Mouse (Mus musculus): ENCODE results near the gene Grb14. TPM values are rescaled to one million over a fixed set of nuclear protein-coding genes. Genes with fewer than 3 reads are reported as not detected.

Grb14 gene
- polyA plus RNA-seq, 1 experiment from 2014 or later, result 26.4 TPM

GRCm38 (mm10) chr2:64878275-64878674, 146.5 kb downstream of the Grb14 start:
- DNase-seq (no peak), ATAC-seq (ENCODE audit: low FRiP score, low TSS enrichment) (no peak)
- Histone ChIP-seq H3K9me3 (ENCODE audit: control insufficient read depth, low read length) (no peaks in the 10 kb centered on the region), H3K36me3 (ENCODE audit: control insufficient read depth, insufficient read depth, low read length) (no peaks in the 10 kb centered on the region), H3K27me3 (ENCODE audit: control insufficient read depth, insufficient read depth, low read length) (no peaks in the 10 kb centered on the region), H3K4me1 (ENCODE audit: control insufficient read depth, insufficient read depth, low read length) (no peaks in the 10 kb centered on the region), H3K4me2 (ENCODE audit: low read length) (no peak overlapping the region), H3K4me3 (replicated peaks; ENCODE audit: low read depth, low read length) (no peak overlapping the region), H3K27ac (replicated peaks; ENCODE audit: low read depth, low read length) (no peak overlapping the region), H3K9ac (replicated peaks; ENCODE audit: low read length) (no peak overlapping the region)
- WGBS, result 41% methylated on average over 2 of the region's 2 CpGs

Other genes starting within 250 kb of the Grb14 start
- gene Cobll1, start 214.4 kb upstream of the Grb14 start, polyA plus RNA-seq (2014; fragmentation: Nextera tagmentation; extraction: Ambion mirVana), result 1.9 and 3.5 TPM in 2 replicates